Mouse (Mus musculus) thymus, postnatal 4 days (tissue): Measurements from ENCODE around the gene Ghrl.
"Not testable (repeated sequence)": the region's sequence is repeated elsewhere in the genome, so short reads cannot be mapped to it uniquely, and the experiment has no call there.

ENCODE experiments used
- DNase-seq: peaks from one replicate; pipeline ENCODE4 v3.0.0; 2021

Ghrl gene

DNA sequence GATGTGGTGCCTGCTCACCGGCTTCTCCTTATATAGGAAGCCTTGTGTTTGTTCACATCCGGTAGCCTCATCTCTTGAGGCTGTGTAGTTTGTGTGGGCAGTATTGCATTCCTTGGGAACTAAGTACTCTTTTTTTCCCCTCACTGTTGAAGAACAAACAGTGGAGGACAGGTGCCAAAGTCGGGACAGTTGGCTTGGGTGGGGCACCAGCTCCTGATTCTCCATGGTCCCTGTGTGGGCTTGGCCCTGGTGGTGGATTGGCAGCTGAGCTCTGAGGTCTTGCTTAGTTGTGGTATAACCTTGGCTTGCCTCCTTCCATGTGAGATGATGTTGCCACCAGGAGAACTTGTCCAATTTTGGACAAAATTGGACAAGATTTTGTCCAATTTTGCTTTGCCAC lies at the start of gene Ghrl:
TSS of gene Ghrl (minus strand) at position 3 of the 400 bp plus-strand sequence.
- no peak for DNase-seq

DNA sequence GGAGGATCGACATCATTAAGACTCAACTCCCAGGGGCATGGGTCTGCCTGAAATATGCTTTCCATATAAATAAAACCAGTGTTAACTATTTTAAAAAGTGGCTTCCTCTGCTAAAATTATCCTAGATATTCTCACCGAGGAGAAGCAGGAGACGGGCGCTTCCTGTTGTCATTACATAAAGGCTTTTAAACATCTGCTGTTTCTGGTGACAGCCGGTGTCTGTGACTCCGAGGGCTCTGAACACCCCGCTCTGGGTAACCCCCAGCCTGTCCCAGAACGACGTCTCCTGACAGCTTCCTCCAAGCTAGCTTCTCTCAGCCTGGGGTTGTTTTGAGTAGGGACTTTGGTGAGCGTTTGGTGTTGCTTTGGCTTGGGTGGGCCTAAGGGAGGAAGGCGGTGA lies 49.1 kb upstream of the Ghrl start:
- no peak for DNase-seq

DNA sequence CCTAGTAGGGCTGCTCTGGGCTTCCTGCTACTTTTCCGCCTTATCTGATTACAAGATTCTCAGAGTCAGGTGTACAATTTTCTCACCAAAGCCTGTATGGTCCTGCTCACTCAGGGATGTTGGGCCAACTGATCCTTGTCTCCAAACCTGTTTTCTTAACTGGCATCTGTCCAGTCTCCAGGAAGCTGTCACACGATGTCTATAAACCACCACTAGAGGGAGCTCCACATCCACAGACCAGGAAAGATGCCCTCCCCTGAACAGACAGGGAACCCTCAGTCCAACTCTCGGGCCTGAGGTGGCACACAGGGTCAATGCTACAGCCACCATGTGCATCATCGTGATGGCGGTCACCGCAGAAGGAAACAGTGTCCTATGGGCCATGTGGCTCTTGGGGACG lies 42.0 kb upstream of the Ghrl start:
- DNase-seq = peak; percentile 55

DNA sequence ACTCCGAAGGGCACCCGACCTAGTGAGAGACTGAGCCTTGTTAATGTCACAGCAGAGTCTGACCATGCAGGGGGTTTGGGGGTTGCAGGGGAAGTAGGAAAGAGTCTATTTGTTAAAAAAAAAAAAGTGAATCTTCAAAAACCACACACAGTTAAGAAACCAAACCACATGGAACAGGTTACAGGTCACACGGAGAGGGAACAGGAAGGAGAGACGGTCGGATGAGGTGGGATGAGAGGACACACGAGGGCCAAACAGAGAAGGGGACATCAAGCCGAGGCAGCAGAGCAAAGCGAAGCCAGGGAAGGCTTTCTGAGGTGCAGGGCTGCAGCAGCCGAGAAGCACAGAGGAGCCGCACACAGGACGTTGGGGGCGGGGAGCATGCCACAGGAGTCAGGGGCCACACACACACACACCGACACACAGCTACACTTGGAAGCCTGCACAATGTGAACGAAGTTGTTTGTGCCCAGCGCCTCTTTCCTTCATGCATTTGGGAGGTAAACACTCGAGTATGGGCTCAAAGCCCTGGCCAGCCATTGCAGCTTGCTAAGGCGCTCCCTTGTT lies 29.5 kb upstream of the Ghrl start:
- peak; percentile 70 for DNase-seq

DNA sequence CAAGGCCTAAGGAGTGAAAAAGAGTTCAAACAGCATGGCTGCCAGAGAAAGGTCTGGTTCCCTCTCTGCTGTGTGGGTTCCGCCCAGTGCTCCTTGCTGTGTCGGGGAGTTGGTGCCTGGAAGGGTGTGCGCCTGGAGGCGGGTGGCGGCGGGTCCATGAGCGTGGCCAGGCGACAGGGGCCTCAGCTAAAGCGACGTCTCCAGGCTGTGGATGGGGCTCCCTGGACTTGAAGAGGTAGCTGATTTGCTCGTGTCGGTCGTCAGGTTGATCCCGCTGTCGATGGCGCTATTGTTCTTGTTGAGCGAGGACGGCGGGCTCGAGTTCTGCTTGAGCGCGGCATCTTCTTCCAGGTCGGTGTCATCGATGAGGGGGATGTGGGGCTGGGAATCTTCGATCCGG lies 28.7 kb upstream of the Ghrl start:
- peak; percentile 40 for DNase-seq

DNA sequence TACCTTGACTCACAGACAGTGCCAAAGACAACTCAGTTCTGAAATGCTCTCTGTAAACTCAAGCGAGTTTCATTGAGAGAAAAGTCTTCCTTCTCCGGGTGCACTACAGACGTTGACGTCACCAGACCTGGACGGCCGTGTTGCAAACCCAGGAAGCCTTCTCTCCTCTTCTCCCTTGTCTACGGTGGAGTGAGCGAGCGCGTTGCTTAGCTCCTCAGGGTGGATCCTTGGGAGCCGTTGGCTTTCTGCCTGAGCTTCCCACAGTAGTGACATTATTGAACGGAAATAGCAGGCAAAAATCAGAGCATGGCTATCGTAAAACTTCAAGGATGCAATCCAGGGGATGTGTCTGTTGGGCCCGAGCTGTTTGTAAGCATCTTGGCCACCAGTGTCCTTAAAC lies 27.6 kb upstream of the Ghrl start:
- DNase-seq = no peak

DNA sequence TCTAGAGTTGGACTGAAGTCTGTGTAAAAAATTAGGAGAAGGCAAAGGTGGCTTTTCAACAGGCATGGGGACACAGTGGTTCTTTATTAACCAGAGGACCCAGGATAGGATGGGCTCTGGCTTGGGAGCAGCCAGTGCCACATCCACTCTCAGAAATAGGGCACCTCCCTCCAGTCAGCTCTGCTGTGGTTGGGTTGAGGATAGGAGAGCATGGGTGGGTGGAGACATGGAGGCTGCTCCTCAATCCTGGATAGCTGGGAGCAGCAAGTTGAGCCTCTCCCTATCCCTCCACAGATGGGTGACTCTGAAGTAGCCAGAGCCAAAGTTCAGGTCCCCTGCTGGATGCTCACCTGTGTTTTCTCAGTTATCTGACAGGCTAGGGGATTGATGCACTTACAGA lies 25.4 kb upstream of the Ghrl start:
- no peak for DNase-seq

DNA sequence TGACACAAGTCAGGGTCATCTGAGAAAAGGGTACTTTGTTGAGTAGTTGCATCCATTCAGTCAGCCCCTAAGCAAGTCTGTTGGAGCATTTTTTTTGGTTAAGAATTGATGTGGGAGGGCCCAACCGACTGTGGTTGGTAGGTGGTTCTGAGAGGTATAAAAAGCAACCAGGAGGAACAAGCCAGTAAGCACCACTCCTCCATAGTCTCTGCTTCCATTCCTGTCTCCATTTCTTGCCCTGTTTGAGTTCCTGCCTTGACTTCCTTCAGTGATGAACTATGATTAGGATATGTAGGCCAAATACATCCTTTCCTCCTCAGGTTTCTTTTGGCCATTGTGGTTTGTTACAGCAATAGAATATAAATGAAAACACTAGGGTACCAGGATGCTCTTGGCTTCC lies 23.4 kb upstream of the Ghrl start:
- DNase-seq = no peak

DNA sequence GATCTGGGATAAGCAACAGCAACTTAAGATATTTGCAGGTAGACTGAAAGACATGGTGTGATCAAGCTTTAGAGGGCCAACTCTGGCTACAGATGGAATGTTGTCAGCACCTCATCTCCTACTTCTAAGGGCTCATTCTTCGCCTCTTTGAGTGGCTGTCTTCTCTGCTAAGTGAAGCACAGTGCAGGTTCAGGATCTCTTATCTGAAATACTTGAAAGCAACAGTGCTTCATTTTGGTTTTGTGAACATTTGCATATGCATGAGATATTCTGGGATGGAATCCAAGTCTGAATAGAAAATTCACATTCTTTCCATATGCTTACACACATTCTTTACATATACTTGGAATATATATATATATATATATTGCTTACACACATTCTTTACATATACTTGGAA lies 22.6 kb upstream of the Ghrl start:
- DNase-seq = no peak

DNA sequence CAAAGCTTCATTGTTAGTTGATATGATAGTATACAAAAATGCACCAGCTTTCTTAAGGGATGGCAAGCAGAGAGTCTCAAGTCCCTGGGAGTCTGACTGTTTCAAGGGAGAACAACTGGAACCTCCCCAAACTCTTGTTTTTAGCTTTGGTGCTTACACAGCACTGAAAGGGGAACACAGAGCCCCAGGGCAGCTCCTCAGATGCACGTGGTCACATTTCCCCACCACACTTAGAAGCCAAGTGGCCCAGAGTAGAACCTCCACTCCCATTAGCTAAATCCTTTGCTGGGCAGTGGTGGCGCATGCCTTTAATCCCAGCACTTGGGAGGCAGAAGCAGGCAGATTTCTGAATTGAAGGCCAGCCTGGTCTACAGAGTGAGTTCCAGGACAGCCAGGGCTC lies 21.7 kb upstream of the Ghrl start:
- no peak for DNase-seq

DNA sequence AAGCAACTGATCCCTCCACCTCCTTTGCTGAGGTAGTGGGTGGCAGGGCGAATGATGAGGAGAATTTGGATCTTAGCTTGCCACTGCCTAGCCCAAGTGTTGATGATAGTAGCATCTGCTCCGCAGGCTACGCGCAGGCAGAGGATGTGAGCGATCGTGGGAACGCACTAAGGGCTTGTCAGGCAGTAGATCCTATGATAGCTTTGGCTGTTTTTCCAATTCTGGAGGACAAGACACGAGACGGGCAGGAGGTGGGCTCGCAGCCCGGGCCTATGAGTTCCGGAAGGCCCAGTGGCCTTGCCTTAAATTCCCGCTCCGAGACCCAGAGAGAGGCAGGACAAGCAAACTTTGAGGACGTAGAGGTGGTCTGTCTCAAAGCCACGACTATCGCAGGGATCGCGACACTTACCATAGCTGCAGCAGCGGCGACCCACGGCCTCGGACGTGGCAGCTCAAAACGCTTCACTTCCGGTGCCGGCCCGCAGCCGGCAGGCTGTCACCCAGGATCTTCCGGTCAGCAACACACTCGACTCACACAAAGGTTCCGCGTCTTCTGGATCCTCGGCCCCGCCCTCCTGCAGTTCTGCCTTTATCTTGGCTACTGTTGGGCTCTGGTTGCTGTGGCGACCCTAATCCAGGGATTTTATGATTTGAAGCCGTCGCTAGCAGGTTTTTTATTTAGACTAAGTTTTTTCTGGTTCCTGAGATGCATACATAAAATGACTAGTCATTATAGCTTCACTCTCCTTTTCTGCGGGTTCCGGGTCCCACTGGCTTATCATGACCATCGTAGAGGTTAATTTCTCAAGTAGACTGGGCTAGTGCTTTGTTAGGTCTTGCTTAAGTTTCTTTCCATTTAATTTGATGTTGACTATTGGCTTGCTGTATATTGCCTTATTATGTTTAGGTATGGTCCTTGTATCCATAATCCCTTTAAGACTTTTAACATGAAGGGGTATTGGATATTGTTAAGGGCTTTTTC lies 20.8 kb upstream of the Ghrl start, which contains the start of gene Sec13:
TSS of gene Sec13 (minus strand) at position 508 of the 982 bp plus-strand sequence.
- peak; percentile 91 for DNase-seq

DNA sequence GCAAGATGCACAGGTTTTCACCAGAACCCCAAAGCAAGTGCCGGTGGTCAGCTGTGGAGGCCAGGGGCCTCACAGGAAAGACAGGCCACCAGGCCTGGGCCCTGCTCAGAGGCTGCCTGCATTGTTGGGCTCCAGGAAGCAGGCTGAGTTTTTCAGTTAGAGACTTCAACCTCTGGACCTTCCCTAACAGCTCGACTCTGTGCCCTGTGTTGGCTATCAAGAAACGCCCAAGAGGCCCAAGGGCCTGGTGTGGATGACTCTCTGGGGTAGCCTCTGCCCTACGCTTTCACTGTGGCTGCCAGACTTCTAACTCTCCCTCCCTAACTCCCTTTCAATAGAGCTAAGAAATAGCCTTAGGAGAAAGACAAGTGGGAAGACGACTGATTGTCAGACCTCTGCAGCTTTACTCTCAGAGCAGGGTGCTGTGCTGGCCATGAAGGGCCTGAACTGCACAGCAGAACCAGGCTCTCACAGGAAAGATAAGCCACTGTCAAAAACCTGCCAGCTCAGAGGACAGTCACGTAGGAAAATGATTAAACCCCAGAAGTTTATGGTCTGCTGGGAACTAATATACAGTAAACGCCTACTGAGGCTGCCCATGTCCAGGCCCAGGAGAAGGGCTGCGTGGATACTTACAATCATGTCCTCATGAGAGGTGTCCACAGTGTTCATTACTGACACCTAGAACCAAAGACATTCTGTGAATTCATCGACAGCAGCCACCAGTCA lies 17.8 kb upstream of the Ghrl start:
- DNase-seq = no peak

DNA sequence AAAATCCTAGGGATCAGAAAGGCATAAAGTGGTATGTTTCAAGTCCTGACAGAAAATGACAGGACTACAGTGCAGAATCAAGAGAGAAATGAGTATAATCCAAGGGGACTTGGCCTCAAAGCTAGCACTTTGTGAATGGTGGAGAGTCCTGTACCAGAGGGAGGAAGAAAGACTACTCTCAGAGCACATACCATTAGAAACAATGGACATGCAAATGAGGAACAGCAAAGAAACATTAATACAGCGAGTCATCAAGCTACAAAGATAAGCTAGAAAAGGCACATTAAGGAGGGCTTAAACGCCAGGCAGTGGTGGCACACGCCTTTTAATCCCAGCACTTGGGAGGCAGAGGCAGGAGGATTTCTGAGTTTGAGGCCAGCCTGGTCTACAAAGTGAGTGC lies 11.6 kb upstream of the Ghrl start:
- DNase-seq = no peak

DNA sequence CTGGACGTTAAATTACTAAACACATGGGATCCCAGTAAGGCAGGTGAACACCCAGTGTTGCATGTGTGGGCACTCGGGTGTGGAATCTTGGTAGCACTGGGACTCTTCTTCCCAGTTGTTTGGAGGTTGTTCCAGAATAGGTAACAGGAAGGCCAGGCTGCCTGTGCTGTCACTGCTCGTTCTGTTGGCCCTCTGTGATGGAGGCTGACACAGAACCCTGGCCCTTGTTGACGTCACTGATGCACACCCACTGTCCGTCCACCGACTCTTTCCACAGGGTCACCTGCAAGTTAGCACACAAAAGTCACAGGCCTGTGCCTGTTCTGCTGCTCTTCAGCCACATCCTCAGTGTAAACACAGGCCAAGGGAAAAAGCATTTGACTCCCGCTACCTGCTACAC lies 8.5 kb upstream of the Ghrl start:
- no peak for DNase-seq

DNA sequence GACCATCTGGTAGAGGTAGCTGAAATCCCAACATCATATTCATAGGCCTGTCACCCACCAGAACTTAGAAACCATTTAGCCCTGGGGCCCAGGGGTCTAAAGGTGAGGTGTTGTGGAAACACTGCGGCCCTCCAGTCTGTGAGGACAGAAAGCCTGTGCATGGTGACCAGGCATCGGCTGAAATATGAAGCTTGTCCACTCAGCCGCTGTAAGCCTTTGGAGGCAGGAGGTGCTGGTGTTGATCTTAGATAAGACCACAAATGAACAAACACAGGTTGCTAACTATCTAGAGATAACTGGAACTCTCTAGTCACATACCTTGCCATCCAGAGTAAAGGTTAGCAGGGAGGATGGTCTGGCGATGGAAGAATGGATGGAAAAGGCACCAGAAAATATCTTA lies 1.4 kb upstream of the Ghrl start:
- DNase-seq = no peak

DNA sequence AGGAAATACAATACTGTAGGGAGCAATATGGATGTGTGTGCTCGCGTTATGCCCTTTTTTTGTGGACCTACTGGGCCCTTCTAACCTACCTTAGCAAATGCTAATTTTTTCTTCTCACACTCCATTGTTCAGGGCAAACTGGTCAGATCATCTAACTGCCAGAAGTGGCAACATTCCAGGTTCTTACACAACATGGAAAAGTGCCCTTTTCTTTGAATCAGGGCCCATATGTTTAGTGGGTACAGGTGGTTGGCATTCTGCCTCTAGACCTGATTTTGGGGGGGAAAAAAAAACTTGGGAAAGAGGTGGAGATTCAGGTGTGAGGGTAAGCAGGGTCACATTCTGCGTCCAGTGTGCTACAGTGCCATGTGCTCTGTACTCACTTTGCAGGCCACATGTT lies 2.1 kb downstream of the Ghrl start:
- DNase-seq = no peak

DNA sequence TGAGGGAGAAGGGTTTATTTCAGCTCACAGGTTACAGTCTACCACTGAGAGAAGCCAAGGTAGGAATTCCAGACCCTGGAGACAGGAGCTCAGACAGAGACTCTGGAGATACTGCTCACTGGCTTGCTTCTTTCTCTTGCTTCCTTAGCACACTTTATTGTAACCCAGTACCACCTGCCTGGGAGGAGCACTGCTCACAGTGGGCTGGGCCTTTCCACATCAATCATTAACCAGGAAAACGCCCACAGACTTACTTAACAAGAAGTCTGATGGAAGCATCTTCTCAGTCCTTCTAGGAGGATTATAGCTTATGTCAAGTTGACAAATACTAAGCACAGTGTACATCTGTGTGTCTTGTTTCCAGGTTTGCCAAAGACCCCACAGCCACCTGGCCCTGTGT lies 4.9 kb downstream of the Ghrl start:
- no peak for DNase-seq

DNA sequence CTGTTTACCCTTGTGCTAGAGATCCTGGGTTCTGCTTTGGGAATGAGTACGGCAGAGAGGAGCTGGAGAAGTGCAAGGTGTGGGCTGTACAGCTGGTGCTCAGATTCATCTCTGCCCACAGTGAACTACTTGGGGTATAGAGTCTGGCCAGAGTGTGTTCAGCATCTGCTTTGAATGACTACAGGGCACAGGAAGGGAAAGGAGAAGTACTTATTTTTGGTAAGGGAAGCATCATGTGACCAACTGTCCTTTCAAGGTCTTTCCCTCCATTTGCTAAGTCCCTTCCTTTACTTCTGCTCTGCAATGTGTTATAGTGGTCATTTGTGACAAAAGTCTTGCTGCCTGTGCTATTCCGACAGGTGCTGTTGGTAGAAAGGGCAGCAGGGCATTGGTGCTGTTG lies 5.4 kb downstream of the Ghrl start:
- no peak for DNase-seq

DNA sequence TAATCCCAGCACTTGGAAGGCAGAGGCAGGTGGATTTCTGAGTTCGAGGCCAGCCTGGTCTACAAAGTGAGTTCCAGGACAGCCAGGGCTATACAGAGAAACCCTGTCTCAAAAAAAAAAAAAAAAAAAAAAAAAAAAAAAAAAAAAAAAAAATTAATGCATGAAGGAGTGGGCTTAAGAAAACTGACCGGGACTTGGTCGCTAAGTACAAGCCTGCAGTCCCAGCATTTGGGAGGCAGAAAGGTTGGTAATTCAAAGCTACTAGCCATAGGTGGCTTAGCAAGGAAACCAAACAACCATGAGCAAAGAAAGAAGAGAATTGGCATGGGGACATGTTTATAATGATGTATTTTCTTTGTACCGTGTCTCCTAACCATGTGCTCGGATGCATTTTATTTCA lies 6.3 kb downstream of the Ghrl start:
- DNase-seq = not testable (repeated sequence)

DNA sequence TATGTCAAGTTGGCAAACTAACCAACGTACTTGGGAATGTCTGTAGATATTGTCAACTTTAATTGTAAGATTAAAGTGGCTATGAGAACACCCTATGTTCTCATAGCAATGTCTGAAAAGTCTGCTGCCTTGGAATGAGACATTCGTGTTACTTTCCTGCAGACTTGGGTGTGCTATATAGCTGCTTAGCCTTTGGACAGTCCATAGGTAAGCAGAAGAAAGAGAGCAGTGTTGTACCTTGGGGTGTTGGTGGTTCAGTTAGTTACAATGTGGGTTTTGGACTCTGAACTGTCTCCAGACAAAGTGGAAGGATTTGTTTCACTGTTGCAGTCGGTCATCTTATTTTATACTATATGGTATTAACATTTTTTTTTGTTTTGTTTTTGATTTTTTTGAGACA lies 7.0 kb downstream of the Ghrl start:
- no peak for DNase-seq

DNA sequence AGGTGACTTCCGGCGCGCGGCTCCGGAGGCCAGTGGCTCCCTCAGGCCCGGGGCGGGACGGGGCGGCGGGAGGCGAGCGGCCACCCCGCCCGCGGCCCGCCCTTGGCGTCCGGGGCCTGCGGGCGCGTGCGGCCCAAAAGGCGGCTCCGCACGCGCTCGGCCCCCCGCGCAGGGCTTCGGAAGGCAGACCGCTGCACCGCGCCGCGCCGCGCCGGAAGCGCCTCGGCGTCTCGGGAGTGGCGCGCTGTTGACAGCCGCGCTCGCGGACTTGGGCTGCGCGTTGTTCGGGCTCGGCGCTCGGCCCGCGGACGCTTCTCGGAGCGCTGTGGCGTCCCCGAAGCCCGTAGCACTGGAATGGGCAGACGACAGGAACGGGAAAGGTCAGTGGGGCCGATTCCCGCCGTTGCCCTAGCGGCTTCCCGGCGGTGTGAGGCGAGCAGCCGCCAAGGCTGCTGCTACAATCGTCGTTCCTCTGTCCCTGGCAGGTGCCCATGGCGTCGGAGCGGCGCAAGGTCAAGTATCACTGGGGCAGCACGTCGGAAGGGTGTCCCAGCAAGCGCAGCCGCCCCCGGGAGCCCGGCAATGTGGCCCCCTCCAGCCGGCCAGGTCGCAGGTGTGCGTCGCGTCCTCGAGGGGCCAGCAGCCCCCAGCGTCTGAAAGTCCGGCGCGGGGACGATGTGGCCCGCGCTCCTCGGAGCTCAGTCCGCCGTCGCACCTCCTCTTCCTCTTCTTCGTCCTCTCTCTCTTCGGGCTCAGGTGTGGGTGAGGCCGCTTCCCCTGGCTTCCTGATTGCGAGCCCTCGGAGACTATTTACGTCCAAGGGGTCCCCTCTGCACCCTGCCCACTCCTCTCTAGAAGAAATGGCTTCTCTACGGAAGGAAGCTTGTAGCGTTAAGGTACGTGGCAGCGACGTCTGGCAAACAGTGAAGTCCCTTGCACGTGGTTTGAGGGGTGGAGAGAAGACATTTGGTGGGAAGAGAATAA lies 22.2 kb downstream of the Ghrl start:
- peak; percentile 64 for DNase-seq

DNA sequence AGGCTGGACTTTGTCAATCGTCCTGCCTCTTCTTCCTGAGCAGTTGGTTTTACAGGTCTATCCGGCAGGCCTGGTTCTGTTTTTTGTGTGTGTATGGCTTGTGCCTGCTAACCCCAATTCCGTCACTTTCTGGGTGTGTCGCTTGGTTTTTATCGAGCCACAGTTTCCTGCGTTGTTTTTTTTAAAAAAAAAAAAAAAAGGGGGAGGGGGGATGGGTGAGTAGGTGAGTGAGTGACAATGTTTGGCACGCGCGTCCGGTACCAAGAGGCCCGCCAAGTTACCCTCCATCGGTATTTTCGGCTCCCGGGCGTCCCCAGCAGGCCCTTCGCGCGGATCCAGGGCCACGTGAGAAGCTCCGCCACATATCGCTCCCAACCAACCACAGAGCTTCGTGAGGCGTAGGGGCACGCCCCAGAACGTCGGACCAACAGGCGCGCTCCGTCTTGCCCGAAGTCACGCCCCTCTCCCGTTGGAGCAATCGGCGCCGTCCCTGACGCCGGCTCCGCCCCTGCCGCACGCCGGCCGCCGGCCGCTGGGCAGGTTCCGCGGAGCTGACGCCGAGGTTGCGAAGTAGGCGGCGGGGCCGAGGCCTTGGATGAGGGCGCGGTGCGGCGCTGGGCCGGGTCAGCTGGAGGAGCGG lies 23.0 kb downstream of the Ghrl start, which contains the start of gene Tatdn2:
TSS of gene Tatdn2 (plus strand) at position 469 of the 640 bp plus-strand sequence.
- peak; percentile 94 for DNase-seq
